Mouse (Mus musculus) mature B cell (primary cell): Measurements from ENCODE around the gene Zic1.

Experiments used
- in situ Hi-C: fragments of 300-500 bp; cut with MboI; formaldehyde crosslinking; loops from 2 replicates; pipeline ENCODE4 v1.14.3; 2019

Zic1 gene

DNA sequence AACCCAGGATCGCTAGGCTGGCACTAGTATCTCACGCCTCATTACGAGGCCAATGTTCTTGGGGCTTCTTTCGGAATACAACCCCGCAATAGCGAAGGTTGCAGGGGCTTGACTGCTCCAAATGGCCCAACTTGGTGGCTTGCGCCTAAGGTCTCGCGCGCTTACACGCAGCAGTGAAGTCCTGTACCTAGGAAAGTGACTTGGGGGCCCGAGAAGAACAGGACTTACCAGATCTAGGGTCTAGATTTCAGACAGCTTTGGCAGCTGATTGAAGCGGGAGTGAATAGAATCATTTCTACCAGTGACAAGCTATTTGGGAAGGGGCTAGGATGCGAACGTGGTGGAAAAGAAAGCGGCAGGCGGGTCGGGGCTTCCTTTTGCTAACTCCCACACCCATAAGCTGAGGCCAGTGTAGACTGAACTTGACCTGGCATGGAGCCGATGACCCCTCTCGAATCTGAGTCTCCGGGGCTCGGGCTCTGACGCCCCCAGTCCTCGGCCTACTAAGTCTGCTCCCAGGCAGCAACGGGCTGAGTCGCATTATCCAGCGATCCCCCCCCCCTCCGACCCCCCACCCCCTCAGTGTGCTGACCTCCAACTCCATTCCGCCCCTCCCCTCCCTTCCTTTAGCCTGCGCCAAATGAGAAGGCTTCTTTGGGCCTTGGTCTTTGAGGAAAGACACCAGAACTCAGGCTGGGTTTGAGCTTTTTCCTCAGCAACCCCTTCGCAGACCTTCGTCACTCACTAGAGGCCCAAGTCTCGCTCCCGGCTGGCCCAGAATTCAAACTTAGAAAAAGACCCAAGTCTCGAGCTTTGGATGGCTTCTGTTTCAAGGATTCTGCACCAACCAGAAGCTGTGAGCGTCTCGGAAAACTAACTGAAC lies 11.8 kb downstream of the Zic1 start:
- in situ Hi-C loops, result no loop called here

- in situ Hi-C loops, result no loop called here
Measured at GRCm38 (mm10) chr9:91352786-91353185, 12.8 kb downstream of the Zic1 start.

DNA sequence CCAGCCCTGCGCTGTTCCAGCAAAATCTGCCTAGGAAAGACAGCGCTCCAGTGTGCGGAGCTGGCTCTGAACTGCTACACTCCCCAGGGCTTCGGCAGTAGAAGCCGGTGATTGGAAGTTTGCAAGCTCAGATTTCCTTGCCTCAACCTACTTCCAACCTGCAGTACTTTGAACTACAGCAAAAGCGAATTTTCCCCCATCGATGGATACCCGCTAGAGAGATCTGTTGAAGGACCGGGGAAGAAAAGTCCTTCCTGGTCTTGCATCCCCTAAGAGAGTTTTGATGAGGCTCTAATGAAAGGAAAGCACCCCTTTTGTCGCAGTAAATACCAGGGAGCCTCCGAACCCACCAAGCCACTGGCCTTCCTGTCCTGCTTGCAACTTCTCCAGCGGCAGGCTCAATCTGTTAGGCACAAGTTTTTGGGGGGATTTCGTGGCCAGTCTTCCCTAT lies 13.6 kb downstream of the Zic1 start:
- in situ Hi-C loops, result no loop called here

DNA sequence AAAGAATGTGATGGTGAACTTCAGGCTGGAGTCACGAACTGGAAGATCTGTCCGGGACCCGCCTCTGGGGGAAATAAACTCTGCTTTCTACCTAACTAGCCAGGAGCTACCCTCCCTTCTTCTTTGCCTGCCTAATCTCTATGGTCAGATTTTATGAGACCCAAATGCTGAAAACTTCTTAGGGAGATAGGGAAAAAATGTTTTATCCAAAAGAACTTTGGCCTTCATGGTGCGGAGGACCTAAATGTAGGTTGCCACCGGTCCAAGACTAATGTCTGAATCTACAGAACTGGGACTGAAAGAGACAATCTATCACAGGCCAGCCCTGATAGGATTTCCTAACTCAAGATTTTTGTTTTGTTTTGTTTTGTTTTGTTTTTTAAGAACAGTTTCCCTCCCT lies 14.2 kb downstream of the Zic1 start:
- in situ Hi-C loops, result no loop called here

- in situ Hi-C loops, result no loop called here
Measured at GRCm38 (mm10) chr9:91350861-91351291, 14.7 kb downstream of the Zic1 start.

DNA sequence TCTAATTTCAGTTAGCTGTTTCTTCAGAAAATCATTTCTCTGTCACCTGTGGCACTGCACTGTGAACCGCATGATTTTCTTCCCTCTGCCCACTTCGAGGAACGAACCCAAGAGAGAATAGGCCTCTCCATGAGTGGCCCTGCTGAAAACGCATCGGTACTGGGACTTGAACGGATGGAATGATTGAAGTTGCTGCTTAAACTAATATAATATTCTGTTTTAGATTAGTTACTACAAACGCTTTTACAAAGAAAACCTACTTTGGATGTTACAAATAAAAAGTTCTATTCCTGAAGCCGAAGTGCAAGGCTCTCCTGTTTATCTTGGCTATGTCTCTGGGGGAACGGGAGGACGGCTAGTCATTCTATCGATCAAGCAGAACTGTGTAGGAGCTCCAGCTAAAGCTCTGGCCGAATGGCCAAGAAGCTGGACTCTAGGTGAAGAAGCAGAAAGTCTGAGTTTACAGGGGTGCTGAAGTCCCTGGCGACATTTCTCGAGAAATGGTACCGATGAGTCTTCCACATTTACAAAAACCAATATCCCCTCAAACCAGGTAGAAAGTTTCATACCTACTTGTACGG lies 15.3 kb downstream of the Zic1 start:
- in situ Hi-C loops, result no loop called here

- in situ Hi-C loops, result no loop called here
Measured at GRCm38 (mm10) chr9:91348746-91349145, 16.9 kb downstream of the Zic1 start.

GRCm38 (mm10) chr9:91347591-91347990 lies 18.0 kb downstream of the Zic1 start:
- in situ Hi-C loops, result no loop called here
